Mouse (Mus musculus) thymus, postnatal 4 days (tissue): Measurements from ENCODE around the gene Sectm1b.
"Not testable (repeated sequence)": the region's sequence is repeated elsewhere in the genome, so short reads cannot be mapped to it uniquely, and the experiment has no call there.

ENCODE experiments used
- DNase-seq: peaks from one replicate; pipeline ENCODE4 v3.0.0; 2021

Sectm1b gene

DNA sequence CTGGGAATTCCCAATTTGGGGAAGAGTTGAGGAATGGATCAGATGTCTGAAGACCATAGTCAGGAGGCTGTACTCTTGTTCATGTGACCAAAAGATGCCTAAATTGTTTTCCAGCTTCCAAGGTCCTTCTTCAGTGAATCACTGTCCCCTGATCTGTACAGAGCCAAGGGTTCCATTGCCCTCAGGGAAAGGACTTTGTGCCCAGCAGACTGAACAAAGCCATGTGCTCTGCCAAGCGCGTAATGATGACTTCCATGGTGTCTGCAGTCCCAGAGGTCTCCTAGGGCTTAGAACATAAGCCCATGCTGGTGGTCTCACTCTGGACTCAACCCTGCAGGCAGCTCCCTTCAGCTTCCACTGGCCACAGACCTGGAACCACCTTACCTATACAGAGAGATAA is 4.5 kb upstream of the Sectm1b start:
- no peak for DNase-seq

- no peak for DNase-seq
Measured at GRCm38 (mm10) chr11:121064197-121064596, 828 bp upstream of the Sectm1b start.

- DNase-seq, result no peak
Measured at GRCm38 (mm10) chr11:121061615-121062014, 1.8 kb downstream of the Sectm1b start.

- DNase-seq, result not testable (repeated sequence)
Measured at GRCm38 (mm10) chr11:121060401-121061067, 2.8 kb downstream of the Sectm1b start.

DNA sequence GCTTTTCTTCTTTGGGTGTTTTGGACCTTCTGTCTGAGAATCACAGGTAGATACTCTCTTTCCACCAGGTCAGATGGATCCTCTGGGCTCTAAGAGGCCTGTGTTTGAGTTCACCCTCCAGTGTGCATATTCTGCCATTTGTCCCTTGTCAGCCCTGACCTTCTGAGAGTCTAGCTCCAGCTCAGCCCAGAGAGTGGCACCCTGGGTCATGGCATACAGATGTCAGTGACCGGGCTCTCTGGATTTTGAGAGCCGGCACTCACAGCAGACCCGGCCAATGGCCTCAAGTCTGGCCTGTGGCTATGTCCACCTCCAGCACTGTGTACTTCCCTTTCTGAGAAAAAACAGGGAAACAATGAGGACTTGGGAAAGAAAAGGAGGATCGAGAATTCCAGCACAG is 3.9 kb downstream of the Sectm1b start:
- DNase-seq, result no peak

GRCm38 (mm10) chr11:121058956-121059355 is 4.4 kb downstream of the Sectm1b start:
- DNase-seq, result no peak

GRCm38 (mm10) chr11:121058122-121058521 is 5.2 kb downstream of the Sectm1b start:
- no peak for DNase-seq

DNA sequence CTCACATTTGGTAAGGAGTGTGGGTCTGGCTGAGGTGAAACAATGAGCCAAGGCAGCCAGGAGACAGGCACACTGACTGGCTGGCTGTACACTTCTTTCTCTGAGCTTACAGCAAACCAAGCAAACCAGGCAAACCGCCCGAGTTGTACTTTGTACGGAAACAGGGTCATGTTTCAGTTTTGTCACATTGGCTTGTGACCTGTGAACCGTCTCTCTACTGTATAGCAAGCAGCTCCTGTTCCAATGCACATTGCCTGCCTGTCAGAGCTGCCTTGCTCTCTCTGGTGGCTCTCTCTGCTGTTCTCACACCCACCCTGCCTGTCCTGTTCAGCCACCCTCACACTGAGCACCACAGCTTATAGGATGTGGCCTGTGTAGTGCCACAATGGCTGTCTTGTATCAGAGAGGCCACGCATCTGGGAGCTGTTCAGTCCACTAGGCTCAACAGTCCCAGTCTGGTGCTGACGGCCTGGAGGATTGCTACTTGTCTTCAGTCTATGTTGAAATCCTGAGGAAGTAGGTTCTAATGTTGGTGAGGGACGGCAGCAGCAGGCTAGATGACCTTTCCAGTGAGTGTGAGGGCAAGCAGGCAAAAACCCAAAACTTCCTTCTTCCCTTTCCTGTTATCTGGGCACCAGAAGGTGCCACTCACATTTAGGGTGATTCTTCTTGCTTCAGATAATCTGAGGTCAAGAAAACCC is 6.7 kb downstream of the Sectm1b start:
- no peak for DNase-seq

DNA sequence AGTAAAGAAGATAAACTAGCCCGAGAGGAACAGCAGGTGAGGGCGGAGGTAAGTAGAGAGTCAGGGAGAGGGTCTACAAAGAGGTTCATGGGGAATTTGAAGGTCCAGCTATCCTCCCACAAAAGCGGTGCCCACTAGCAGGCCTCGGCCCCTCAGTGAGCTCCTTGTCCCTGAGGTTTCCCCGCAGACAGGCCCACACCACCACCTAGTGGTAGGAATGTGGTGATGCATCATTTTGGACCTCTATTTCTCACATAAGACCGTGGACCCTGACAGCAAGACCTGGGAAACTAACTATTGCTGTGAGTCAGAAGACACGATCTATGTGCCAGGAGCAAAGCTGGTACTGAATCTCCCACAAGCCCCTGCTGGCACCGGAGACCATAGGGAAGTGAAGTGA is 9.8 kb downstream of the Sectm1b start:
- DNase-seq, result peak; percentile 79

GRCm38 (mm10) chr11:121052387-121052786 is 11.0 kb downstream of the Sectm1b start:
- DNase-seq, result no peak

GRCm38 (mm10) chr11:121051793-121052192 is 11.6 kb downstream of the Sectm1b start:
- no peak for DNase-seq

DNA sequence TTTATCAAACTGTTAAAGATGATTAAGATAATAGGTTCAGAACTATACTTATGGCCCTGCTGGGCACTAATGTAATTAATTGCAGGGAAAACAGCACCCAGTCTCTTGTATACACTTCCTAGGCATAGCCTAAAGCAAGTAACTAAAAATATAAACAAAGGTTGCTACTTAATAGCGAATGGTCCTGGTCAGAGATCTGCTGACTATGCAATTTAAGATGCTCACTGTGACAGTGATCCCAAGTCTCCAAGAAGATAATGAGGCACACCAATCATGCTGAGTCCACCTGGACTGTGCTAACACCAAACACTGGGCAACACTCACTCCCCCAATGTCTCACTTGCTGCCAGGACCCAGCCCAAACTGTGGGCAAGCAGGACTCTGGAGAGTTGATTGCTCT is 13.5 kb downstream of the Sectm1b start:
- no peak for DNase-seq

GRCm38 (mm10) chr11:121047826-121048399 is 15.5 kb downstream of the Sectm1b start:
- DNase-seq, result peak; percentile 42

DNA sequence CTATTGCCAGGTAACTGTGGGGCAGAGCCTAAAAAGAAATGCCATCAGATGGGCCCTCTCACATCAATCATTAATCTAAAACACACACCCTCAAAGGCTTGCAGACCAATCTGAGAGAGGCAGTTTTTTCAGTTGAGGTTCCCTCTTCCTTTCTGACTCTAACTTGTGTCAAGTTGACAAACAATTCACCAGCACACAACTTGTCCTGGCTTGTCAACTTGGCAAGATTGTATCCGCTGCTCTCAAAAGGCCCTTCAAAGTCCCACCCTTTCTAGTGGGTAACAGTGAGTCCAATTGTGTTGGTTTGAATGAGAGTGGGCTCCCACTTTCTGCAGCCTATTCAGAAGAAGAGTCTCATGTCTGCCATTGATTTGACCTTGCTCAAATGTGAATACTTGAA is 18.1 kb downstream of the Sectm1b start:
- DNase-seq, result no peak

DNA sequence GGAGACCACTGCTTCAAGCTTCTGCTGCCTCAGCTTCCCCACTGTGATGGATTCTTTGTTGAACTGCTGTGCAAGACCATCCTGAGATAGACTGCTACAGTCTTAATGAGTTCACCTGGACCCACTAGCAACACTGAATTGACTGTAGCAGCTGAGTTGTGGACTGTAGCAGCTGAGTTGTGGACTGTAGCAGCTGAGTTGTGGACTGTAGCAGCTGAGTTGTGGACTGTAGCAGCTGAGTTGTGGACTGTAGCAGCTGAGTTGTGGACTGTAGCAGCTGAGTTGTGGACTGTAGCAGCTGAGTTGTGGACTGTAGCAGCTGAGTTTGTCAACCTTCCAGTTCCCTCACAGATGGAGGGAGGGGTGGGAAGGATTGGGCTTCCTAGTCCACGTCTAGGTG is 20.3 kb downstream of the Sectm1b start:
- DNase-seq, result not testable (repeated sequence)

- DNase-seq, result no peak
Measured at GRCm38 (mm10) chr11:121042480-121042879, 20.9 kb downstream of the Sectm1b start.

DNA sequence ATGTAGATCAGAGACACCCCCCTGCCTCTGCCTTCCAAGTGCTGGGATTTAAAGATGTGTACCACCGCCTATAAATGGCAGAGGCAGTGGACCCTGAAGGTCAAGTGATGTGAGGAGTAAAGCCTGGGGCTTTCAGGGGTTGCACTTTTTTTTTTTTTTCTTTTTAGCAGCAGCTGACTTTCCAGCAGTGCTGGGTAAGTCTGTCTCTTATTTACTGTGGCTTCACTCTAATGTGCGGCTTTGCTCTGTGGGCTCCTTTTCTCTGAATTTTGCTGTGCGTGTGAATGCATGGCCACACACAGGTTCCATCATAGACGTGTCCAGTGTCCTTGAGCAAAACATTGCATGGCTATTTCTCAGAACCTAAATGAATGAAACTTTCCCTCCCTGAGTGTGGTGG is 21.7 kb downstream of the Sectm1b start:
- DNase-seq, result no peak

DNA sequence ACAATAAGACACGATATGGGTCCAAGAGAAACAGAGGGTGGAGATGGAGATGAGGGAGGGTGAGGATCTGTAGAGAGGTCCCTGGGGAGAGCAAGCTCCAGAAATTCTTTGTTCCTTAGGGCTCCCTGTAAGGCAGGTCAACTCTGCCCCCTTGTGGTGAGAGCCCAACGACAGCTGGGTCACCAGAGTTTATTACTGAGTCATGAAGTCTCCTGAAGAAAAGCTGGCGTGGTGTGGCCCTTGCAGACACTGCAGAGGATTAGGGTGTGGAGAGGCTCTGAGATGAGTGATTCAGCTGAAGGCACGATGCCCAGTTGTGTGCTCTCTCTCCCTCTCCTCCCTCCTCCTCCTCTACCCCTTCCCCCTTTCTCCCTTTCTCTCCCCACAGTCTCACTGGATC is 22.2 kb downstream of the Sectm1b start:
- peak; percentile 91 for DNase-seq

DNA sequence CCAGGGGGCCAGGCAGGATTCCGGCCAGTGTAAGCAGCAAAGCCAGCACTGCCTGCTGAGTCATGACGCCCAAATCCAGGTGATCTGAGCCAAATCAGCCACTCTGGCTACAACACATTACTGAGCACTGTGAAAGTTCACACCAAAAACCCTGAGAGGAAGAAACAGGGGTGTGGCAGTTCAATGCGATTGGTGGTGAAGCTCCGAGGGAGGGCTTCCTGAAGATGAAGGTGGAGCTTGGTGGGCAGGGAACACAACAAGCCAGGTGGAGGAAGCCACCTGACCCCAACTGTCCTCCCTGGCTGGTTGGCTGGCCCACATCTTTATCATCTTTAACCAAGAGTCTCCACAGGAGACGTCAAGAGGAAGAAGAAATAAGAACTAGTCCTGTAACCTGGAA is 24.1 kb downstream of the Sectm1b start, which contains the start of gene Cd7:
TSS of gene Cd7 (minus strand) at position 117 of the 400 bp plus-strand sequence.
- DNase-seq, result peak; percentile 36

GRCm38 (mm10) chr11:121038366-121039240 is 24.8 kb downstream of the Sectm1b start:
- DNase-seq, result peak; percentile 35

- DNase-seq, result no peak
Measured at GRCm38 (mm10) chr11:121033118-121033517, 30.3 kb downstream of the Sectm1b start.

GRCm38 (mm10) chr11:121027259-121027658 is 36.1 kb downstream of the Sectm1b start:
- DNase-seq, result no peak

- DNase-seq, result no peak
Measured at GRCm38 (mm10) chr11:121024163-121024562, 39.2 kb downstream of the Sectm1b start.
